Mouse (Mus musculus) myocyte (in vitro differentiated cells): ENCODE measurements at regions not wholly inside any gene's neighbourhood (a gene's known extent, or its start where the extent isn't known, plus 50 kb on each side); places are given as distances from the start of the nearest gene placed in this dataset.

ENCODE experiments used
- E2F4 ChIP-seq: IDR thresholded peaks from one replicate; pipeline ENCODE4 v1.6.1; 2011; ENCODE audit warnings: mild to moderate bottlenecking, control low read depth, moderate library complexity; ENCODE audit not compliant: insufficient read depth
- MAX ChIP-seq: IDR thresholded peaks from one replicate; pipeline ENCODE4 v1.6.1; 2011; ENCODE audit warnings: low read depth, mild to moderate bottlenecking, control low read depth
- POLR2A ChIP-seq: IDR thresholded peaks from one replicate; pipeline ENCODE4 v1.6.1; 2011; ENCODE audit warnings: low read depth, mild to moderate bottlenecking, control low read depth, moderate library complexity; ENCODE audit not compliant: insufficient read length
- POLR2AphosphoS2 ChIP-seq: IDR thresholded peaks from one replicate; pipeline ENCODE4 v1.6.1; 2011; ENCODE audit warnings: low read depth, control low read depth; ENCODE audit not compliant: insufficient read length

- no peak for TF ChIP-seq POLR2A
- no peak for TF ChIP-seq POLR2AphosphoS2
- no peak for TF ChIP-seq MAX
- TF ChIP-seq E2F4, result no peak
These were observed 321.5 kb downstream of the Cxcl12 start for GRCm38 (mm10) chr6:117489761-117490396.
